Mouse (Mus musculus) midbrain, embryonic 12.5 days (tissue): ENCODE measurements around the gene Prss44. TPM values are rescaled to one million over a fixed set of nuclear protein-coding genes. Genes with fewer than 3 reads are reported as not detected.
A peak's percentile ranks its signal among the peaks of the same experiment; 100 is the strongest.

Experiments
- ATAC-seq: fragments of 200-750 bp; cut with Nextera tagmentation; 2 replicates; pipeline ENCODE4 v1.8.0; 2017; ENCODE audit warnings: low read depth, moderate TSS enrichment, moderate library complexity; ENCODE audit not compliant: low FRiP score
- H3K27ac ChIP-seq: fragments of 300-500 bp; sonication (generic); replicated peaks from 2 replicates; pipeline ENCODE4 v1.5.1; 2016; ENCODE audit warnings: mild to moderate bottlenecking
- H3K27me3 ChIP-seq: fragments of 300-500 bp; sonication (generic); 2 replicates; pipeline ENCODE4 v1.6.1; 2016; ENCODE audit warnings: mild to moderate bottlenecking
- H3K36me3 ChIP-seq: fragments of 300-500 bp; sonication (generic); 2 replicates; pipeline ENCODE4 v1.6.1; 2016
- H3K4me1 ChIP-seq: fragments of 300-500 bp; sonication (generic); 2 replicates; pipeline ENCODE4 v1.6.1; 2016
- H3K4me2 ChIP-seq: fragments of 300-500 bp; sonication (generic); replicated peaks from 2 replicates; pipeline ENCODE4 v1.6.1; 2016; ENCODE audit warnings: mild to moderate bottlenecking, moderate library complexity
- H3K4me3 ChIP-seq: fragments of 300-500 bp; sonication (generic); 2 replicates; pipeline ENCODE4 v1.5.1; 2016; ENCODE audit warnings: mild to moderate bottlenecking
- H3K9ac ChIP-seq: fragments of 300-500 bp; sonication (generic); replicated peaks from 2 replicates; pipeline ENCODE4 v1.6.1; 2016; ENCODE audit warnings: mild to moderate bottlenecking, moderate library complexity
- H3K9me3 ChIP-seq: fragments of 300-500 bp; sonication (generic); 2 replicates; pipeline ENCODE4 v1.6.1; 2016; ENCODE audit warnings: mild to moderate bottlenecking
- WGBS: fragments of 180-500 bp; shearing (Covaris S2); methylation state at CpG from one replicate; pipeline ENCODE4 v1.1.7; 2016; 5-methylcytosine and 5-hydroxymethylcytosine counted together
- polyA plus RNA-seq: library from polyadenylated mRNA; unstranded; fragments of >200 nt; fragmentation: Nextera tagmentation; extraction: Ambion mirVana; gene quantifications from 2 replicates; pipeline ENCODE4 v1.2.1, GENCODE M21; 2016

The Prss44 gene
- polyA plus RNA-seq, 1 experiment from 2014 or later: not detected

DNA sequence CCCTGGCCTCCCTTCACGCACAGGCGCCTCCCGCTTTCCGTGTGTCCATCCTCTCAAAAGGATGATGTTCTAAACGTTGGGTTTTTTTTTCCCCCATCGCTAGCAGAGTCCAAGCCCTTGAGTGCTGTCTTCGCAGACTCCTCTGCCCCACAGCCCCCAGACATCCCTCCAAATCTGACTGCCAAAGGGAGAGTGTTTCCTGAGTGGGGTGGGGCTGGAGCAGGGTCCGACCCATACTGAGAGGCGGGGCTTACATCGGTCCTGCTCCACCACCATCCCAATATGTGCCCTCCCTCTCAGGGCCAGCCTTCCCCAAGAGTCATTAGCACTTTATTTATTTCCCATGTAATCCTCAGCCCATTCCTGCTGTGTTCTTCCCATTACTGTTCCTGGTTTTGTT is 21.2 kb downstream of the Prss44 start:
- 40% methylated on average over 10 of the region's 10 CpGs for WGBS
- Histone ChIP-seq H3K27ac (no peak overlapping the region), H3K27me3 (no peaks in the 10 kb centered on the region), H3K4me2 (peak overlapping the region; percentile 22), H3K9me3 (no peaks in the 10 kb centered on the region), H3K36me3 (no peaks in the 10 kb centered on the region), H3K4me1 (no peaks in the 10 kb centered on the region), H3K9ac (no peak overlapping the region), H3K4me3 (no peak overlapping the region)
- ATAC-seq: no peak

- no peaks in the 10 kb centered on the region for H3K4me1 ChIP-seq
- no peak overlapping the region for H3K4me3 ChIP-seq
- H3K4me2 ChIP-seq: no peak overlapping the region
- H3K9ac ChIP-seq: no peak overlapping the region
- H3K36me3 ChIP-seq: no peaks in the 10 kb centered on the region
- 49% methylated on average over 2 of the region's 2 CpGs for WGBS
- H3K27ac ChIP-seq: no peak overlapping the region
- H3K27me3 ChIP-seq: no peaks in the 10 kb centered on the region
- no peak for ATAC-seq
- H3K9me3 ChIP-seq: no peaks in the 10 kb centered on the region
Observed at GRCm38 (mm10) chr9:110836112-110836511, 22.3 kb downstream of the Prss44 start.

DNA sequence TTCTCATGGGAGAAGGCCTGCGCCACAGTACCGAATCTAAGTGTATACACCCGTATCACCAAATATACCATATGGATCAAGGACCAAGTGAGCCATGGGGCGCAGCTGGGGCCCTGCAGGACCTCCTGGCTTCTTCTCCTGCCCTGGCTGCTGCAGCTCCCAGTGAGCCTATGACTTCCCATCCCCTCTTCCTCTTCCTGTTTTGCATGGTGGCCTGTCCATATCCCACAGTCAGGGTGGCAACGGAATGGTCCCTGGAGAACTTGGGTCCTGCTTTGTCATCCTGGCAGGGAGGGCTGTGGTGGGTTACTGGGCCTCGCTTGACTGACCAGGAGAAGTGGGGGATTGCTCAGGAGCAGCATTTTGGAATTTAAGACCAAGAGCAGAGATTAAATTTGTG is 27.1 kb downstream of the Prss44 start:
- Histone ChIP-seq H3K4me3 (no peak overlapping the region), H3K9me3 (no peaks in the 10 kb centered on the region), H3K4me2 (no peak overlapping the region), H3K27ac (no peak overlapping the region), H3K9ac (no peak overlapping the region), H3K4me1 (no peaks in the 10 kb centered on the region), H3K36me3 (no peaks in the 10 kb centered on the region), H3K27me3 (no peaks in the 10 kb centered on the region)
- ATAC-seq: no peak
- WGBS: 78% methylated on average over 6 of the region's 6 CpGs

GRCm38 (mm10) chr9:110841438-110841837 is 27.6 kb downstream of the Prss44 start:
- no peak for ATAC-seq

DNA sequence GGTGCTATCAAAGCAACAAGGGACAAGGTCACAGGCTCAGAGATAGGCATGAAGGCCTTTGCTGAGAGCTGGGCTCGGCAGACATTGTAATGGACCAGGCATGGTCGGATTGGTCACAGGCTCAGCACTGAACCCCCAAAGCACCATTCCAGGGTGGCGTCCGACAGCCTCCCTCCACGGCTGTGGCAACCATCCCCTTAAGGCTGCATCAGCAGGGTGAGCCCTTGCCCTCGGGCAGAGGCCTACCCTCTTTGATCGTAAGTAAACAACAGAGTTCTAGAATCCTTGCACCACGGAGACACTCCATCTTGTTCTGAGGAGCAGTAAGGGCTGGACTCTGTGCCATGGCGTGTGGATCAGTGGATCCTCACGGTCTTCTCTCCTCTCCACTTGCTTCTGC is 30.4 kb downstream of the Prss44 start, which contains the start of gene Prss46:
Prss46 (plus strand) TSS at position 301 of the 400 bp plus-strand sequence.
- Histone ChIP-seq H3K27ac (no peak within 1 kb of the TSS), H3K27me3 (no peaks in the 10 kb centered on the region), H3K36me3 (no peaks in the 10 kb centered on the region), H3K4me2 (no peak within 1 kb of the TSS), H3K4me3 (no peak within 1 kb of the TSS), H3K9ac (no peak within 1 kb of the TSS), H3K4me1 (no peaks in the 10 kb centered on the region), H3K9me3 (no peaks in the 10 kb centered on the region)
- whole genome bisulfite sequencing: 93% methylated on average over 10 of the region's 10 CpGs
- ATAC-seq: no peak

More at GRCm38 (mm10) chr9:110841438-110841837, 27.6 kb downstream of the Prss44 start:
- Histone ChIP-seq H3K27me3 (no peaks in the 10 kb centered on the region), H3K4me1 (no peaks in the 10 kb centered on the region), H3K27ac (no peak overlapping the region), H3K4me3 (no peak overlapping the region), H3K36me3 (no peaks in the 10 kb centered on the region), H3K4me2 (no peak overlapping the region), H3K9me3 (no peaks in the 10 kb centered on the region), H3K9ac (no peak overlapping the region)
- 88% methylated on average over 2 of the region's 2 CpGs for WGBS

- Histone ChIP-seq H3K9me3 (no peaks in the 10 kb centered on the region), H3K27ac (no peak overlapping the region), H3K9ac (no peak overlapping the region), H3K36me3 (no peaks in the 10 kb centered on the region), H3K4me2 (no peak overlapping the region), H3K27me3 (no peaks in the 10 kb centered on the region), H3K4me3 (no peak overlapping the region), H3K4me1 (no peaks in the 10 kb centered on the region)
- 80% methylated on average over 7 of the region's 7 CpGs for WGBS
- no peak for ATAC-seq
Observed at GRCm38 (mm10) chr9:110849162-110849561, 35.4 kb downstream of the Prss44 start.

GRCm38 (mm10) chr9:110855903-110856302 is 42.1 kb downstream of the Prss44 start:
- ATAC-seq: no peak

DNA sequence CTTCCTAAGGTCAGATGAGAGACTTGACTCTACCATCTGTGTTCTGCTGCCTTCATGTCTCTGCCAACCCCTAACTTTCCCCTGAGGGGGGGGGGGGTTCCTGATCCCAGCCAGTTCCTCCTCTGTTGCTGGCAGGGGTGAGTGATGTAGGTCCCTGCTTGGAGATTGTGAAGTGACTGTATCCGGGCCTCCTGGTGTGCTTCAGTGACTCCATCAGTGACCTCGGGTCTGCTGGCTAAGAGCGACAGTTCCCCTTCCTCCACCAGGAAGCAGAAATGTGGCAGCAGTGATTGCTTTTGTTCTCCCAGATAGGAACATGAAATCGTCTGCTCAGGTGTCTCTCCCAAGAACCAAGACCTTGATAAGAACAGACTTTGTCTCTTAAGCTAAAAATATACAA is 43.1 kb downstream of the Prss44 start:
- Histone ChIP-seq H3K27ac (no peak overlapping the region), H3K27me3 (peaks cover 27% of the 10 kb centered on the region), H3K9ac (no peak overlapping the region), H3K36me3 (no peaks in the 10 kb centered on the region), H3K4me1 (0 out of 2 replicates have a peak, but pooled peaks cover 4% of the 10 kb centered on the region), H3K9me3 (no peaks in the 10 kb centered on the region), H3K4me3 (no peak overlapping the region), H3K4me2 (no peak overlapping the region)
- 73% methylated on average over 4 of the region's 4 CpGs for WGBS
- no peak for ATAC-seq

More at GRCm38 (mm10) chr9:110855903-110856302, 42.1 kb downstream of the Prss44 start:
- peaks cover 27% of the 10 kb centered on the region for H3K27me3 ChIP-seq
- no peaks in the 10 kb centered on the region for H3K36me3 ChIP-seq
- H3K4me1 ChIP-seq: 0 out of 2 replicates have a peak, but pooled peaks cover 4% of the 10 kb centered on the region
- H3K4me3 ChIP-seq: no peak overlapping the region
- H3K9ac ChIP-seq: no peak overlapping the region
- 79% methylated on average over 7 of the region's 7 CpGs for WGBS
- no peaks in the 10 kb centered on the region for H3K9me3 ChIP-seq
- no peak overlapping the region for H3K4me2 ChIP-seq
- H3K27ac ChIP-seq: no peak overlapping the region

DNA sequence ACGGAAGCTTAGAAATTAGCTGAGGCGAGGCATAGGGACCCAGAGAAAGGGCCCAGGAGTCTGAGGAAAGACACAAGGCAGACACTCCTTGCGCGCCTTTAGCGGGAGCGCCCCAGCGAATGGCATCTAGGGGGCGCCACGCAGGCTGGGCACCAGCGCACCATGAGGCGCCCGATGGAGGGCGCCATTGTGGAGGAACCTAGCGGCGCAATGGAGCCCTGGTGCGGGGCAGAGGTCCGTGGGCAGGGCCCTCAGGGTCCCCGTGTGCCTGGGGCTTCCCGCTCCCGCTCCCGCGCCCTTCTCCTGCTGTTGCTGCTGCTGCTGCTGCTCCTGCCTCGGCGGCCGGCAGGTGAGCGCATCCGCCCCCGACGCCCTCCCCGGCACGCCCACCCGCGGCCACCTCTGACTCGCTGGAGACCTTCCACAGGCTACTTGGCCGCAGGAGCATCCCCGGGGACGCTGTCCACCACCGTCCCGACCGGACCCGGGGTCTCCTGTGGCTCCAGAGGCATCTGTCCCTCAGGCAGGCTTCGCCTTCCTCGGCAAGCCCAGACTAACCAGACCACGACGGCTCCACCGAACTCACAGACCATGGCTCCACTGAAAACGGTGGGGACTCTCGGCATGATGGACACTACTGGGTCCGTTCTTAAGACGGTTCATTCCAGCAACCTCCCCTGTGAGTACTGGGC is 44.1 kb downstream of the Prss44 start, which contains the start of gene Prss50:
Prss50 (plus strand) TSS at position 187 of the 692 bp plus-strand sequence.
- Histone ChIP-seq H3K4me3 (peak within 1 kb of the TSS; percentile 37), H3K9me3 (no peaks in the 10 kb centered on the region), H3K9ac (no peak within 1 kb of the TSS), H3K4me2 (peak within 1 kb of the TSS; percentile 55), H3K4me1 (0 out of 2 replicates have a peak, but pooled peaks cover 4% of the 10 kb centered on the region), H3K27ac (no peak within 1 kb of the TSS), H3K36me3 (no peaks in the 10 kb centered on the region), H3K27me3 (peaks cover 27% of the 10 kb centered on the region)
- no peak for ATAC-seq
- 8% methylated on average over 44 of the region's 50 CpGs for WGBS

GRCm38 (mm10) chr9:110858523-110858922 is 44.7 kb downstream of the Prss44 start:
- Histone ChIP-seq H3K27ac (no peak overlapping the region), H3K9me3 (no peaks in the 10 kb centered on the region)
- 54% methylated on average over 5 of the region's 5 CpGs for WGBS

DNA sequence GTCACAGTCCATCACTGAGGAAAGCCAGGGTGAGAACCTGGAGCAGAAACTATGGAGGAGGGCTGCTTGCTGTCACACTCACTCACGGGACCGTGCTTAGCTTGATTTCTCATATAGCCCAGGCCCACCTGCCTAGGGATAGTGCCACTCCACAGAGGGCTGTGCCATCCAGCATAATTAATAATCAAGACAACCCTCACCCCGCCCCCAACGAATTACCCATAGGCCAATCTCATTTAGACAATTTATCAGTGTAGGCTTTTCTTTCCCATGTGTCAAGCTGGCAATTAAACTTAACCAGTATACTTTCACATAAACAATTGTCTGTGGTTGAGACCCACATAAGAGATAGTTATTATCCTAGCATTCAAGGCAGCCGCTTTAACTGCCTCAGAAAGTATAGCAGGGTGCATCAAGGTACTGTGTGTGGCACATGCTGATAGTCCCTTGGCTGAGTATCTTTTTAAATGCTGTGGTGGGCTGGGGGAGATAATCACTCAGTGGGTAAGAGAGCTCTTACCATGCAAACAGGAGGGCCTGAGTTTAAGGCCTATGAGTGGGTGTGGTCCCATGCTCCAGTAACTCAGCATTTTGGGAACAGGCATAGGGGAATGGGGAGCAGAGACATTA is 45.3 kb downstream of the Prss44 start:
- peaks cover 27% of the 10 kb centered on the region for H3K27me3 ChIP-seq
- H3K27ac ChIP-seq: no peak overlapping the region
- no peak overlapping the region for H3K4me3 ChIP-seq
- no peaks in the 10 kb centered on the region for H3K36me3 ChIP-seq
- 84% methylated on average over 5 of the region's 5 CpGs for WGBS
- no peak overlapping the region for H3K9ac ChIP-seq
- H3K4me1 ChIP-seq: 0 out of 2 replicates have a peak, but pooled peaks cover 4% of the 10 kb centered on the region
- H3K4me2 ChIP-seq: no peak overlapping the region
- no peaks in the 10 kb centered on the region for H3K9me3 ChIP-seq
- ATAC-seq: no peak

More at GRCm38 (mm10) chr9:110858523-110858922, 44.7 kb downstream of the Prss44 start:
- H3K4me3 ChIP-seq: no peak overlapping the region
- ATAC-seq: no peak
- H3K27me3 ChIP-seq: peaks cover 27% of the 10 kb centered on the region
- no peak overlapping the region for H3K4me2 ChIP-seq
- H3K36me3 ChIP-seq: no peaks in the 10 kb centered on the region
- H3K4me1 ChIP-seq: 0 out of 2 replicates have a peak, but pooled peaks cover 4% of the 10 kb centered on the region
- H3K9ac ChIP-seq: no peak overlapping the region

DNA sequence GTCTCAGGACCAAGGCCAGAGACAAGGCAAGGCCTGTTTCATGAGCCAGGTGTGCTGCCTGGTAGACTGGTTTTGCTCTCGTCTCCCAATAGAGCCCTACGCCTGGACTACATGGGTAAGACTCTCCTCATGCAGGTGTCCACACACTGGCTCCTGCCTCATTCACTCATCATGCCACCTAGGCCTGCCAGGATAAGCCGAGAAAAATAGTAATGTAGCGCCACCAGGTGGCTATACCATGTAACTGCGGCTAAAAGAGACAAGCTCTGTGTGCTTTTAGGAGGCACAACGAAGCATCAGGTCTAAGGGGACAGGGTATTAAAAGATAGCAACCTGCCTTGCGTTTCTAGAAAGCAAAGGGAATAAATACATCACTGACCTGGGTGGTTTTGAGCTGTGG is 57.2 kb downstream of the Prss44 start:
- 22% methylated on average over 7 of the region's 7 CpGs for whole genome bisulfite sequencing
- H3K36me3 ChIP-seq: no peaks in the 10 kb centered on the region
- ATAC-seq: no peak
- H3K4me3 ChIP-seq: no peak overlapping the region
- no peak overlapping the region for H3K9ac ChIP-seq
- no peak overlapping the region for H3K27ac ChIP-seq
- no peak overlapping the region for H3K4me2 ChIP-seq
- peaks cover 31% of the 10 kb centered on the region for H3K27me3 ChIP-seq
- no peaks in the 10 kb centered on the region for H3K9me3 ChIP-seq
- H3K4me1 ChIP-seq: peaks cover 22% of the 10 kb centered on the region
